Mouse (Mus musculus) kidney, embryonic 14.5 days (tissue): ENCODE measurements at regions not wholly inside any gene's neighbourhood (a gene's known extent, or its start where the extent isn't known, plus 50 kb on each side); places are given as distances from the start of the nearest gene placed in this dataset.
A peak's percentile ranks its signal among the peaks of the same experiment; 100 is the strongest.

ENCODE experiments used
- ATAC-seq: fragments of 200-750 bp; cut with Nextera tagmentation; 2 replicates; pipeline ENCODE4 v1.8.0; 2017; ENCODE audit warnings: moderate number of reproducible peaks, mild to moderate bottlenecking, moderate TSS enrichment, moderate library complexity; ENCODE audit not compliant: low FRiP score, low TSS enrichment
- H3K27ac ChIP-seq: fragments of 300-500 bp; sonication (generic); 2 replicates; pipeline ENCODE4 v1.5.1; 2014; ENCODE audit warnings: low read depth, mild to moderate bottlenecking, low read length, moderate library complexity, mixed read lengths
- H3K27me3 ChIP-seq: fragments of 300-500 bp; sonication (generic); 2 replicates; pipeline ENCODE4 v1.6.1; 2014; ENCODE audit warnings: mild to moderate bottlenecking, low read length; ENCODE audit not compliant: control insufficient read depth, insufficient read depth
- H3K36me3 ChIP-seq: fragments of 300-500 bp; sonication (generic); 2 replicates; pipeline ENCODE4 v1.6.1; 2014; ENCODE audit warnings: low read length, mixed read lengths; ENCODE audit not compliant: control insufficient read depth, insufficient read depth
- H3K4me1 ChIP-seq: fragments of 300-500 bp; sonication (generic); 2 replicates; pipeline ENCODE4 v1.6.1; 2014; ENCODE audit warnings: low read length, mixed read lengths; ENCODE audit not compliant: control insufficient read depth, insufficient read depth
- H3K4me2 ChIP-seq: fragments of 300-500 bp; sonication (generic); replicated peaks from 2 replicates; pipeline ENCODE4 v1.6.1; 2014; ENCODE audit warnings: low read depth, mild to moderate bottlenecking, low read length
- H3K4me3 ChIP-seq: fragments of 300-500 bp; sonication (generic); 2 replicates; pipeline ENCODE4 v1.5.1; 2014; ENCODE audit warnings: mild to moderate bottlenecking, low read length
- H3K9ac ChIP-seq: fragments of 300-500 bp; sonication (generic); 2 replicates; pipeline ENCODE4 v1.6.1; 2014; ENCODE audit warnings: low read depth, mild to moderate bottlenecking, low read length, moderate library complexity
- H3K9me3 ChIP-seq: fragments of 300-500 bp; sonication (generic); 2 replicates; pipeline ENCODE4 v1.6.1; 2016; ENCODE audit warnings: low read length; ENCODE audit not compliant: control insufficient read depth
- WGBS: fragments of 180-500 bp; shearing (Covaris S2); extraction: QIAGEN DNeasy Blood & Tissue Kit; methylation state at CpG from one replicate; pipeline ENCODE4 v1.1.7; 2014; 5-methylcytosine and 5-hydroxymethylcytosine counted together

DNA sequence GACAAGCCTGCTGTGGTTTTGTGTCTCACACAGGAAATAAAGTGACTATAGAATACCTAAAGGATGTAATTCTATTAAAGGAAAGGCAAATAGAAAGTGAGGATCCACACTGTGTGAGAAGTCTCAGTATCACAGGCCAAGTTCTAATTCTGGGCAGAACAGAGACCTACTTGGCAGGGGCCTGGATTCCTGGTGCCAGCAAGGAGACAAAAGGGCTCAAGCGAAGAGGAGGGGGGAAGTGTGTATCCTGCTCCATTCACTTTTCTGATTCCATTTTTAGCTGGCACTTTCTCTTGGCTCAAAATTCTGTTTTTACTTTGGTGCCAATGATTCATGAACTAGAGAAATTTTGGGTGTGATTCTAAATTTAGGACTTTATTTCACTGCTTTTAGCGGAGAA lies 310.5 kb upstream of the 4930583I09Rik start:
- no peak overlapping the region for H3K27ac ChIP-seq
- no peak overlapping the region for H3K4me3 ChIP-seq
- H3K9me3 ChIP-seq: peaks cover 5% of the 10 kb centered on the region; the same call in 1 of the 2 replicates
- H3K36me3 ChIP-seq: no peaks in the 10 kb centered on the region
- no peaks in the 10 kb centered on the region for H3K4me1 ChIP-seq
- H3K4me2 ChIP-seq: no peak overlapping the region
- no peak overlapping the region for H3K9ac ChIP-seq
- WGBS: 65% methylated on average over 2 of the region's 2 CpGs
- no peaks in the 10 kb centered on the region for H3K27me3 ChIP-seq
- no peak for ATAC-seq

DNA sequence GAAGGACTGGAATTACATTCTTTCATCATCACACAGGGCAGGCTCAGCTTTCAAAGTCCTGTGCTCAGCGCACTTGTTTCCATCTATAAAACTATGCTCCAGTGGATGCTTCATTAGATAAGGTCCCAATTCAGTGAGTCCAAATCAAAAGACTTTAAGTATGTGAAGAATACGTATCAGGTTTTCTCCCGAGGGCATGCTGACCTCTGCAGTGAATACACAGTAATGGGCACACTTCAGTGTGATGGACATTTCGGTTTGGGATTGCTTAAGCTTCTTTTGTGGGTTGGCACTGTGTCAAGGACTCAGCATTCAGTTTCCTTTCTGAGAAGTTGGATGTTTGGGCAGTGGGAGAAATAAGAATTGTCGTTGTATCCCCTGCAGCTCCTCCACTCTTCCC lies 278.8 kb upstream of the 4930583I09Rik start:
- ATAC-seq: no peak
- Histone ChIP-seq H3K9ac (no peak overlapping the region), H3K4me1 (no peaks in the 10 kb centered on the region), H3K27ac (no peak overlapping the region), H3K36me3 (no peaks in the 10 kb centered on the region), H3K9me3 (no peaks in the 10 kb centered on the region), H3K27me3 (no peaks in the 10 kb centered on the region), H3K4me2 (no peak overlapping the region), H3K4me3 (no peak overlapping the region)
- 67% methylated on average over 5 of the region's 5 CpGs for WGBS

DNA sequence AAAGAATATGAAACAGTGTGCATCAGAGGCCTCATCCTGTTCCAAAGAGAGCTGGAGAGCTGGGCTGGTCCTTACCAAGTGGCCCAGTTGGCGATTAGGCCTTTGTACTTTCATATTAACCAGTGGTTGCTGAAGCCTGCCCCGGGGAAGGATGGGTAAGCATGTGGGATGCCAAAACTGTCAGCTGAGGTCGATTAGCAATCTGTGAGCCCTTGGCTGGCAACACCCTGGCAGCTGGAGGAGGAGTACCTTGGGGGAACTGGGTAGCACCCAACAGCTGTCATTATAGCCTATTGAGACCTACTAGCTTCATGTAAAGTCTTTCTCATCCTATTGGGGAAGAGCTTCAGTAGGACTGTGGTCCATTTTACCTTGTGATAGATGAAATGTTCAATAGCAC lies 277.2 kb upstream of the 4930583I09Rik start:
- Histone ChIP-seq H3K4me3 (no peak overlapping the region), H3K9ac (no peak overlapping the region), H3K4me1 (no peaks in the 10 kb centered on the region), H3K27me3 (no peaks in the 10 kb centered on the region), H3K36me3 (no peaks in the 10 kb centered on the region), H3K9me3 (no peaks in the 10 kb centered on the region), H3K27ac (no peak overlapping the region), H3K4me2 (no peak overlapping the region)
- no peak for ATAC-seq
- WGBS: 86% methylated on average over 3 of the region's 3 CpGs

DNA sequence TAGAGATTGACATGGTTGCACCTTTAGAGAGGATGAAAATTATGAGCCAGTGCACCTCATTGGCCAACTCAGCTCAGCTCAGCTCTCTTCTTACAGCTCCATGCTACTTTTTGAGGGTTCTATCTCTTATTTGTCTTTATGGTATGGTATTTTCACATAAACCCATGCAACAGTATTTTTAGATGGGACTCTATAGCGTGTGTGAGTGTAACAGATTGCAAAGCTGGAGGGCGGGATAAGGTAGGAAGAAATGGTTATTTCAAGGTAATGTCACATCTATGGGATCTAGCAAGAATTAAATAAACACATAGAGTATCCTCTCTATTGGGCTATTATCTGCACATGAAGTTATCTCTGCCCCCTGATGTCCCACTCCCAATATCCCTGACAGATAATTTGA lies 269.8 kb upstream of the 4930583I09Rik start:
- 80% methylated on average over 2 of the region's 2 CpGs for WGBS
- ATAC-seq: no peak
- Histone ChIP-seq H3K4me1 (no peaks in the 10 kb centered on the region), H3K27ac (no peak overlapping the region), H3K36me3 (no peaks in the 10 kb centered on the region), H3K9me3 (no peaks in the 10 kb centered on the region), H3K9ac (no peak overlapping the region), H3K4me3 (no peak overlapping the region), H3K27me3 (no peaks in the 10 kb centered on the region), H3K4me2 (no peak overlapping the region)

DNA sequence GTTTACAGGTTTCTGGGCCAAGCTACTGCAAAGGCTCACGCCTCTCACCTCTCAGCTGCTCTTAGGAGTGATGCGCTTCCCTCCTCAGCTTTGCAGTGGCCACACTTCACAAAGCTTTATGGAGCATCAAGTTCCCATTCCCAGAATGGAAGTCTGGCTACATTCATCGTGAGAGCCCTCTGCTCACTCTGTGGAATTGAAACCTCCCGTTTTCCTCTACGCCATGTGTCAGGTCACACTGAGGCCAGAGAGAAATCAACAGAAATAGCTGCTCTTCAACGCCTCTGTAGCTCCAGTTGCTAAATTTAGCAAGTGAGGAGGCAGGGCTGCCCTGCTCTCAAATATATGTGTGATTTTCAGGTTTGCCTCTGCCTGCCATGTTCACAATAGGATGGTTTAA lies 265.3 kb upstream of the 4930583I09Rik start:
- no peak overlapping the region for H3K4me2 ChIP-seq
- no peaks in the 10 kb centered on the region for H3K9me3 ChIP-seq
- no peaks in the 10 kb centered on the region for H3K27me3 ChIP-seq
- H3K27ac ChIP-seq: no peak overlapping the region
- H3K4me1 ChIP-seq: no peaks in the 10 kb centered on the region
- H3K4me3 ChIP-seq: no peak overlapping the region
- 30% methylated on average over 6 of the region's 6 CpGs for WGBS
- H3K9ac ChIP-seq: no peak overlapping the region
- ATAC-seq: peak; percentile 81
- H3K36me3 ChIP-seq: no peaks in the 10 kb centered on the region

DNA sequence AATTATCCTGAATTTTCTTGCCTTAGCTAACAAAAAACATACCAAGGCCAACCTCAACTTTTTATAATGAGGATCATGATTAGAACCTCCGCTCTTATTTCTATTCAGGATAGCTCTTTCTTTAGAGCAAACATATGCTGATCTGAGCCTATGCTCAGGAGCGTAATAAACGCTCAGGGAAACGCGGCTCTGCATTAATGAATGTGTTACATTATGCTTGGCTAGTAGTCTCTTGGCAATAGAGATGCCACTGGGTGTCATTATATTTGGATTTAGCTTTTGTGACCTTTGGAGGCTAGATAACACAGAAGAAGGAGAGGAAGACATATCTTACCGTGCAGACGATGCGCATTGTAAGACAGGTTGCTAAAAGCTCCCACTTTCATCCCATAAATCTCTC lies 246.4 kb upstream of the 4930583I09Rik start:
- H3K4me2 ChIP-seq: no peak overlapping the region
- no peak overlapping the region for H3K27ac ChIP-seq
- H3K9ac ChIP-seq: no peak overlapping the region
- WGBS: 72% methylated on average over 8 of the region's 8 CpGs
- H3K36me3 ChIP-seq: no peaks in the 10 kb centered on the region
- no peak for ATAC-seq
- no peaks in the 10 kb centered on the region for H3K27me3 ChIP-seq
- no peaks in the 10 kb centered on the region for H3K9me3 ChIP-seq
- H3K4me1 ChIP-seq: no peaks in the 10 kb centered on the region
- no peak overlapping the region for H3K4me3 ChIP-seq

DNA sequence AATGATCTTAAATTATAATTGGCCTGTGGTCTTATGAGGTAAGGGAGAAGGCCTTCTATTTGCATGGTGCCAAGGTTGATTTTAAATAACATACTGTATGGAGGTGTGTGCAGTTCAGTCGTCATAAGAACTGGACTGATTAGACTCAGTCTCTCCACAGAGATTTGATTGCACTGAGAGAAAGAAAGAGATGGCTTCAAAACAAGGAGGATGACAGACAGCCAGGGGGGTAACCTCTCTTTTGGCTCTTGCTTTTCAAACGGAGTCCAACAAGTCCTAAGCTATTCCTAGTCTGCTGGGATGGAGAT lies 245.9 kb upstream of the 4930583I09Rik start:
- Histone ChIP-seq H3K9me3 (no peaks in the 10 kb centered on the region), H3K4me2 (no peak overlapping the region), H3K36me3 (no peaks in the 10 kb centered on the region), H3K27me3 (no peaks in the 10 kb centered on the region), H3K27ac (no peak overlapping the region), H3K9ac (no peak overlapping the region), H3K4me1 (no peaks in the 10 kb centered on the region), H3K4me3 (no peak overlapping the region)
- no peak for ATAC-seq
- 86% methylated on average over 2 of the region's 2 CpGs for WGBS

DNA sequence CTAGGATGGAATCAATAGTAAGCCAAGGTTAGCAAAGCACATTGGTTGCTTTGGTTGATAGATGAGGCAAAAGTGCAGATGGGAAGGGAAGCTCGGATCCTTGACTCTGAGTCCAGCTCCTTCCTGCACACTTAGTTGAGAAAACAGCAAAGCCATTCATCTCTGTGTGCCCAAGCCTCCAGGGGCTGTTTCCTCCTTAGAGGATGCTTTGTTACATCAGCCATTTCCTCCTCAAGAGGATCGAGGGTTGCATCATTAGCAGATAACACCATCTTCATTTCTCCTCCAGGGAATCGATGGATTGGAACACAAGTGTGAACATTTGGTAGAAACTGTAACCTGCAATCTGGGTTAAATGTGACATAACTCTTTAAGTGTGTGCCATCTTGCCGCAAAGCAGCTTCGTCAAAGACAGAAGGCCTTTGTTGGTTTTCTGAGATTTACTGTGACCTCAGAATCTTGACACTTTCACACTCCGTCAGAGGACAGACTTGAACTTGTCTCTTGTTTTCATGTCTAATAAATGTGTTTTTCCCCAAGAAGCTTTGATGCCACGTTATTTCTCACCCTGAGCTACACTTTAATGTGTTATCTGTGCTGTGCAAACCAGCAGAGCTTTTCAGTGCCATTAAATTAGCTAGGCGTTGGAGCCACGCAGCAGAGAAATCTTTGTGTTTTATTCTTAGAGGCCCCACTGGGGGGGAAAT lies 245.4 kb upstream of the 4930583I09Rik start:
- ATAC-seq: no peak
- Histone ChIP-seq H3K36me3 (no peaks in the 10 kb centered on the region), H3K9ac (no peak overlapping the region), H3K9me3 (no peaks in the 10 kb centered on the region), H3K4me1 (no peaks in the 10 kb centered on the region), H3K27me3 (no peaks in the 10 kb centered on the region), H3K4me3 (no peak overlapping the region), H3K27ac (no peak overlapping the region), H3K4me2 (no peak overlapping the region)
- 44% methylated on average over 9 of the region's 9 CpGs for WGBS

DNA sequence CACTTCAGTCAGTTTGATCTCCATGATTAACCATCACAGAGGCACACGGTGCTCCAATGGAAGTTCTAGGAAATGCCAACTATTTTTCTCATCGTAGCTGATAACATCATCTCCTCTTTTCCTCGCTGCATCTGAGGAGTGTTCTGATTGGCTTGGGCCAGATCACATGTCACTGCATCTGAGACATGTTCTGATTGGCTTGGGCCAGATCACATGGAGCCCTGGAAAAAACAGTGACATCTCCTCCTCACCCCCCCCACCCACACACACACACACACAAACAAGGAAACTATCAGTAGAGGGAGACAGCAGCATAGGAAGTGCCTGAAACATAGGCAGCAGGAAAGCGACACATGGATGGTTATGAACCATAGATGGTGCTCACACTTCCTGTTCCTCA lies 239.0 kb upstream of the 4930583I09Rik start:
- WGBS: 90% methylated on average over 4 of the region's 4 CpGs
- Histone ChIP-seq H3K9ac (no peak overlapping the region), H3K4me3 (no peak overlapping the region), H3K4me2 (no peak overlapping the region), H3K27me3 (no peaks in the 10 kb centered on the region), H3K27ac (no peak overlapping the region), H3K4me1 (no peaks in the 10 kb centered on the region), H3K36me3 (no peaks in the 10 kb centered on the region), H3K9me3 (no peaks in the 10 kb centered on the region)
- no peak for ATAC-seq
